Mouse (Mus musculus) liver, adult 2 months (tissue): ENCODE data around the gene Fbln2.

Source experiments
- CTCF ChIP-seq: fragments of 200-500 bp; IDR thresholded peaks from 2 replicates; pipeline ENCODE4 v1.5.1; 2011; ENCODE audit warnings: low read depth, low read length, control low read depth
- POLR2A ChIP-seq: fragments of 200-500 bp; IDR thresholded peaks from 2 replicates; pipeline ENCODE4 v1.6.1; 2011; ENCODE audit warnings: low read length, control low read depth; ENCODE audit not compliant: insufficient read depth; ENCODE audit errors: extremely low read depth

- TF ChIP-seq CTCF (no peak), POLR2A (no peak)
Observed at GRCm38 (mm10) chr6:91249797-91250196, 37.5 kb downstream of the Fbln2 start.
